Mouse (Mus musculus): ENCODE data around the gene Psmd11.

DNA sequence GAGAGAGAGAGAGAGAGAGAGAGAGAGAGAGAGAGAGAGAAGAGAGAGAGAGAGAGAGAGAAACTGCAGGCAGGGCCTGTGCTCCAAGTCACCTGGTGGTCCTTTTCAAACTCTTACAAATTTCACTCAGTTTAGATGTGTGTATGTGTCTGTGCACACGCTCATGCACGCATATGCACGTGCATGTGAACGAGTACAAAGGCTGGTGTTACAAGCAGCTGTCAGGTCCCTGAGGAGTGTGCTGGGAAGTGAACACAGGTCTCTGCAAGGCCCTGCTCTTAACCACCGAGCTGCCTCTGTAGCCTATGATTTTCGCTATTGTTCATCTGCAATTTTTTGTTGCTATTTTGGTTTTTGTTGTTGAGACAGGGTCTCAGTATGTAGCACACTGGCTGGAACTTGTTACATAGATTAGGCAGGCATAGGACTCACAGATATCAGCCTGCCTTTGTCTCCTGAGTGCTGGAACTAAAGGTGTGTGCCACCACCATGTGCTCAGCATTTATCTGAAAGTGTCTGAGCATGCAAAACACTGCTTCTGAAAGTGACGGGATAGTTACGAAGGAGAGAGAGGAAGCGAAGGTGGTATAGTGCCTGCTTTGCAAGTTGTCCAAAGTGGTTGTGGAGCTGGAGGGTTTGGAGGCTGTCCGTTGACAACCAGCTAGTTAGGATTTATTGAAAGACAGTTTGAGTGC, 69.0 kb downstream of the Psmd11 start:
- TF ChIP-seq CTCF (IDR thresholded peaks at IDR 0.05) = no peak
- no peak for TF ChIP-seq EP300 (IDR thresholded peaks at IDR 0.05; ENCODE audit: insufficient read depth, low read depth, low read length)
